Mouse (Mus musculus) ES-Bruce4 (cell line): Measurements from ENCODE around the gene Haao. TPM values are rescaled to one million over a fixed set of nuclear protein-coding genes. Genes with fewer than 3 reads are reported as not detected.
"Not testable (repeated sequence)": the region's sequence is repeated elsewhere in the genome, so short reads cannot be mapped to it uniquely, and the experiment has no call there.

Experiments used
- H3K27ac ChIP-seq: 2 replicates; pipeline ENCODE4 v1.5.1; 2012; ENCODE audit warnings: low read length, inconsistent platforms; ENCODE audit not compliant: insufficient read depth
- H3K27me3 ChIP-seq: 2 replicates; pipeline ENCODE4 v1.6.1; 2012; ENCODE audit warnings: mild to moderate bottlenecking, low read length, inconsistent platforms; ENCODE audit not compliant: control insufficient read depth, poor library complexity, insufficient read depth, severe bottlenecking
- H3K36me3 ChIP-seq: 2 replicates; pipeline ENCODE4 v1.6.1; 2012; ENCODE audit warnings: inconsistent platforms, mild to moderate bottlenecking, low read length, moderate library complexity; ENCODE audit not compliant: control insufficient read depth, poor library complexity, insufficient read depth, severe bottlenecking
- H3K4me1 ChIP-seq: one replicate; pipeline ENCODE4 v1.8.1; 2011; ENCODE audit warnings: low read length; ENCODE audit not compliant: control insufficient read depth, insufficient read depth
- H3K4me3 ChIP-seq: 2 replicates; pipeline ENCODE4 v1.5.1; 2011; ENCODE audit warnings: low read depth, mild to moderate bottlenecking, low read length
- H3K9ac ChIP-seq: 2 replicates; pipeline ENCODE4 v1.6.1; 2012; ENCODE audit warnings: low read depth, mild to moderate bottlenecking, inconsistent platforms; ENCODE audit not compliant: poor library complexity, severe bottlenecking
- H3K9me3 ChIP-seq: replicated peaks from 2 replicates; pipeline ENCODE4 v1.6.1; 2012; ENCODE audit warnings: mild to moderate bottlenecking, low read length, inconsistent platforms; ENCODE audit not compliant: control insufficient read depth, poor library complexity, insufficient read depth, severe bottlenecking
- CTCF ChIP-seq: IDR thresholded peaks from one replicate; pipeline ENCODE4 v1.8.1; 2011; ENCODE audit warnings: low read depth, low read length
- EP300 ChIP-seq: IDR thresholded peaks from 2 replicates; pipeline ENCODE4 v1.6.1; 2011; ENCODE audit warnings: low read depth, low read length; ENCODE audit not compliant: insufficient read depth
- POLR2A ChIP-seq: IDR thresholded peaks from one replicate; pipeline ENCODE4 v1.8.1; 2011; ENCODE audit warnings: low read length; ENCODE audit not compliant: insufficient read depth
- polyA plus RNA-seq: library from polyadenylated mRNA; stranded (reverse); fragments of >200 nt; gene quantifications from 2 replicates; pipeline ENCODE4 v1.2.4, GENCODE M21; 2011; ENCODE audit warnings: low read depth; ENCODE audit not compliant: missing spikeins, insufficient read depth, insufficient read length

Gene Haao
- polyA plus RNA-seq, 1 experiment: 0.55 TPM

GRCm38 (mm10) chr17:83862134-83862881 lies 14.5 kb upstream of the Haao start:
- peak overlapping the region; percentile 63 for H3K9ac ChIP-seq
- no peaks in the 10 kb centered on the region for H3K27me3 ChIP-seq
- TF ChIP-seq EP300: no peak
- TF ChIP-seq POLR2A: no peak
- no peak for TF ChIP-seq CTCF
- peak overlapping the region; percentile 91 for H3K4me3 ChIP-seq
- H3K4me1 ChIP-seq: peaks cover 9% of the 10 kb centered on the region
- H3K9me3 ChIP-seq: no peaks in the 10 kb centered on the region
- peak overlapping the region; percentile 76 for H3K27ac ChIP-seq
- no peaks in the 10 kb centered on the region for H3K36me3 ChIP-seq

- H3K4me1 ChIP-seq: peaks cover 9% of the 10 kb centered on the region
These were observed 13.8 kb upstream of the Haao start for GRCm38 (mm10) chr17:83861444-83862133.

GRCm38 (mm10) chr17:83860968-83861367 lies 13.2 kb upstream of the Haao start:
- H3K9me3 ChIP-seq, H3K36me3 ChIP-seq, H3K27me3 ChIP-seq, H3K27ac ChIP-seq, H3K4me1 ChIP-seq: not testable (repeated sequence)
- peak overlapping the region; percentile 63 for H3K9ac ChIP-seq
- peak overlapping the region; percentile 91 for H3K4me3 ChIP-seq

More at GRCm38 (mm10) chr17:83861444-83862133, 13.8 kb upstream of the Haao start:
- Histone ChIP-seq H3K9me3 (no peaks in the 10 kb centered on the region), H3K9ac (peak overlapping the region; percentile 63), H3K27ac (peak overlapping the region; percentile 76), H3K27me3 (no peaks in the 10 kb centered on the region), H3K4me3 (peak overlapping the region; percentile 91), H3K36me3 (no peaks in the 10 kb centered on the region)
- TF ChIP-seq CTCF: no peak
- TF ChIP-seq EP300: 0 out of 2 replicates have a peak, but pooled peaks have one; percentile 5
- TF ChIP-seq POLR2A: peak; percentile 36

GRCm38 (mm10) chr17:83860224-83860623 lies 12.5 kb upstream of the Haao start:
- Histone ChIP-seq H3K27me3 (no peaks in the 10 kb centered on the region), H3K4me3 (no peak overlapping the region), H3K4me1 (peaks cover 9% of the 10 kb centered on the region), H3K9ac (no peak overlapping the region), H3K9me3 (no peaks in the 10 kb centered on the region), H3K36me3 (no peaks in the 10 kb centered on the region), H3K27ac (no peak overlapping the region)
- TF ChIP-seq EP300: no peak
- TF ChIP-seq CTCF: no peak
- TF ChIP-seq POLR2A: no peak

- H3K27ac ChIP-seq: no peak overlapping the region
- TF ChIP-seq EP300 (no peak), CTCF (no peak), POLR2A (no peak)
- no peaks in the 10 kb centered on the region for H3K9me3 ChIP-seq
These were observed 11.9 kb upstream of the Haao start for GRCm38 (mm10) chr17:83859639-83860038.

GRCm38 (mm10) chr17:83858413-83858812 lies 10.7 kb upstream of the Haao start:
- no peak overlapping the region for H3K27ac ChIP-seq

More at GRCm38 (mm10) chr17:83859639-83860038, 11.9 kb upstream of the Haao start:
- H3K36me3 ChIP-seq: no peaks in the 10 kb centered on the region
- H3K27me3 ChIP-seq: no peaks in the 10 kb centered on the region
- no peak overlapping the region for H3K4me3 ChIP-seq
- peaks cover 6% of the 10 kb centered on the region for H3K4me1 ChIP-seq
- H3K9ac ChIP-seq: no peak overlapping the region

More at GRCm38 (mm10) chr17:83858413-83858812, 10.7 kb upstream of the Haao start:
- H3K27me3 ChIP-seq: no peaks in the 10 kb centered on the region
- H3K4me1 ChIP-seq: peaks cover 4% of the 10 kb centered on the region
- no peak overlapping the region for H3K9ac ChIP-seq
- H3K9me3 ChIP-seq: no peaks in the 10 kb centered on the region
- H3K36me3 ChIP-seq: no peaks in the 10 kb centered on the region
- TF ChIP-seq POLR2A: no peak
- TF ChIP-seq EP300: no peak
- no peak for TF ChIP-seq CTCF
- no peak overlapping the region for H3K4me3 ChIP-seq
